Mouse (Mus musculus) heart, postnatal 0 days (tissue): Measurements from ENCODE around the gene Fchsd2.

Experiments
- CTCF ChIP-seq: IDR thresholded peaks from 2 replicates; pipeline ENCODE4 v1.5.1; 2016; ENCODE audit warnings: antibody characterized with exemption, control low read depth, low read depth
- EP300 ChIP-seq: IDR thresholded peaks from 2 replicates; pipeline ENCODE4 v1.6.1; 2016; ENCODE audit warnings: antibody characterized with exemption, low read depth

GRCm38 (mm10) chr7:101095560-101095959 lies 2.9 kb downstream of the Fchsd2 start:
- no peak for TF ChIP-seq CTCF
- no peak for TF ChIP-seq EP300
